Mouse (Mus musculus): ENCODE data around the gene Dcaf7.

GRCm38 (mm10) chr11:106061311-106061710 is 24.6 kb downstream of the Dcaf7 start:
- no peak for TF ChIP-seq CTCF (IDR thresholded peaks at IDR 0.05; ENCODE audit: borderline replicate concordance, extremely low read depth, insufficient read depth, insufficient read length)
- no peak for TF ChIP-seq POLR2A (IDR thresholded peaks at IDR 0.05; ENCODE audit: borderline replicate concordance, extremely low read depth, insufficient read depth, insufficient read length, poor library complexity, severe bottlenecking)
